Mouse (Mus musculus) stomach, embryonic 14.5 days (tissue): Measurements from ENCODE around the gene P4ha2. TPM values are rescaled to one million over a fixed set of nuclear protein-coding genes. Genes with fewer than 3 reads are reported as not detected.

Source experiments
- ATAC-seq: fragments of 200-750 bp; cut with Nextera tagmentation; 2 replicates; pipeline ENCODE4 v1.8.0; 2017; ENCODE audit warnings: low read depth, moderate TSS enrichment; ENCODE audit not compliant: insufficient number of reproducible peaks, insufficient read depth, low FRiP score
- H3K27ac ChIP-seq: fragments of 300-500 bp; sonication (generic); 2 replicates; pipeline ENCODE4 v1.5.1; 2014; ENCODE audit warnings: mild to moderate bottlenecking, low read length, moderate library complexity, mixed read lengths
- H3K27me3 ChIP-seq: fragments of 300-500 bp; sonication (generic); 2 replicates; pipeline ENCODE4 v1.6.1; 2014; ENCODE audit warnings: low read length, control low read depth, mixed read lengths; ENCODE audit not compliant: control insufficient read depth, insufficient read depth
- H3K36me3 ChIP-seq: fragments of 300-500 bp; sonication (generic); 2 replicates; pipeline ENCODE4 v1.6.1; 2014; ENCODE audit warnings: mild to moderate bottlenecking, control low read depth, low read length, moderate library complexity, mixed read lengths; ENCODE audit not compliant: control insufficient read depth, insufficient read depth
- H3K4me1 ChIP-seq: fragments of 300-500 bp; sonication (generic); 2 replicates; pipeline ENCODE4 v1.6.1; 2014; ENCODE audit warnings: low read length, control low read depth, mixed read lengths; ENCODE audit not compliant: control insufficient read depth, insufficient read depth
- H3K4me2 ChIP-seq: fragments of 300-500 bp; sonication (generic); replicated peaks from 2 replicates; pipeline ENCODE4 v1.6.1; 2014; ENCODE audit warnings: low read depth, low read length, control low read depth
- H3K4me3 ChIP-seq: fragments of 300-500 bp; sonication (generic); 2 replicates; pipeline ENCODE4 v1.5.1; 2014; ENCODE audit warnings: low read depth, low read length, control low read depth
- H3K9ac ChIP-seq: fragments of 300-500 bp; sonication (generic); replicated peaks from 2 replicates; pipeline ENCODE4 v1.6.1; 2014; ENCODE audit warnings: low read depth, mild to moderate bottlenecking, control low read depth, low read length, moderate library complexity, mixed read lengths
- H3K9me3 ChIP-seq: fragments of 300-500 bp; sonication (generic); 2 replicates; pipeline ENCODE4 v1.6.1; 2016; ENCODE audit warnings: low read depth, low read length, control low read depth; ENCODE audit not compliant: control insufficient read depth
- WGBS: fragments of 180-500 bp; shearing (Covaris S2); extraction: QIAGEN DNeasy Blood & Tissue Kit; methylation state at CpG from one replicate; pipeline ENCODE4 v1.1.7; 2014; 5-methylcytosine and 5-hydroxymethylcytosine counted together
- polyA plus RNA-seq: library from polyadenylated mRNA; unstranded; fragments of >200 nt; fragmentation: Nextera tagmentation; extraction: Ambion mirVana; gene quantifications from 2 replicates; pipeline ENCODE4 v1.2.1, GENCODE M21; 2014

Gene P4ha2
- polyA plus RNA-seq, 1 experiment from 2014 or later, result 46.9 TPM

- H3K9ac ChIP-seq, result no peak overlapping the region
- no peak overlapping the region for H3K27ac ChIP-seq
- no peak overlapping the region for H3K4me3 ChIP-seq
- no peaks in the 10 kb centered on the region for H3K9me3 ChIP-seq
- H3K36me3 ChIP-seq, result peaks cover 4% of the 10 kb centered on the region; the same call in 1 of the 2 replicates
- no peaks in the 10 kb centered on the region for H3K27me3 ChIP-seq
- H3K4me2 ChIP-seq, result no peak overlapping the region
- H3K4me1 ChIP-seq, result peaks cover 37% of the 10 kb centered on the region
- WGBS, result 54% methylated on average over 10 of the region's 10 CpGs
- no peak for ATAC-seq
Measured at GRCm38 (mm10) chr11:54058056-54058617, 41.8 kb upstream of the P4ha2 start.

DNA sequence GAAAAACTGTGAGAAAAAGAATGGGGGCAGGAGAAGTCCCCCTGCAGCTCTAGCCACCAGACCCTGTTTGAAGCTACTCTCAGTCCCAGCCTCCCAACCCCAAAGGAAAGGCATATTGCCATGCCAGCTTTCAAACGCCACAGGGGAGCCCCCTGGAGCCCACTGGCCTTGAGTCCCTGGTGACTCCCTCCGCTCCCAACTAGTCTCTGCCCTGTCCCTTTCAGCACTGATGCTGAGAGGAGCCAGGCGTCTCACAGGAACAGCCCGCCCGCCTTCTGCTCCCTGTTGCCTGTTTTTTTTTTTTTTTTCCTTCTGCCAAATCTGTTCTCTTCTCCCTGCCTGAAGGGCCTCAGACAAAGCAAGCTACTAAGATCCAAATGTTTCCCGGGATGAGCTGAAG lies 41.3 kb upstream of the P4ha2 start:
- H3K4me1 ChIP-seq, result peaks cover 38% of the 10 kb centered on the region
- whole genome bisulfite sequencing, result 43% methylated on average over 6 of the region's 6 CpGs

DNA sequence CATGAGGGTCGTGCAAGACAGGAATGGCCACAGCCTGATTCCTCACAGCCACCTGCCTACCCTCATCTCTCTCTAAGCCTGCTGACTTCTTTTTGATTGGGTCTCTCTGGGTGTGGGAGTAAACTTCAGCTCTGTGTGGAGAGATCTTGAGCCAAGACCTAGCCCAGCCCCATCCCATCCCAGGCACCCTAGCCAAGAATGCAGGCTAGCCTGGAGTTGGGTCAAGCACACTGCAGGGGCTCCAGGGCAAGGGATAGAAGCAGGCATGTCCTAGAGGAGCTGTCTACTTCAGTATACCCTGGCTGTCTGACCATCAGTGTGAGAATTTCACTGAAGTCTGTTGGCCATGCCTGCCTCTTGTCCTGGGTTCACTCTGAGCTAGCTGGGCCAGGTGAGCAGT lies 40.4 kb upstream of the P4ha2 start:
- no peak overlapping the region for H3K4me2 ChIP-seq
- H3K36me3 ChIP-seq, result peaks cover 4% of the 10 kb centered on the region; the same call in 1 of the 2 replicates
- H3K4me3 ChIP-seq, result no peak overlapping the region
- H3K27ac ChIP-seq, result no peak overlapping the region
- H3K4me1 ChIP-seq, result peaks cover 38% of the 10 kb centered on the region
- WGBS, result 29% methylated on average over 1 of the region's 1 CpGs
- no peak overlapping the region for H3K9ac ChIP-seq
- ATAC-seq, result no peak
- H3K27me3 ChIP-seq, result no peaks in the 10 kb centered on the region
- no peaks in the 10 kb centered on the region for H3K9me3 ChIP-seq

More for the DNA sequence above, 41.3 kb upstream of the P4ha2 start:
- Histone ChIP-seq H3K9ac (no peak overlapping the region), H3K27me3 (no peaks in the 10 kb centered on the region), H3K9me3 (no peaks in the 10 kb centered on the region), H3K4me3 (no peak overlapping the region), H3K36me3 (peaks cover 4% of the 10 kb centered on the region; the same call in 1 of the 2 replicates), H3K27ac (no peak overlapping the region), H3K4me2 (no peak overlapping the region)
- no peak for ATAC-seq

GRCm38 (mm10) chr11:54060316-54060715 lies 39.6 kb upstream of the P4ha2 start:
- Histone ChIP-seq H3K9me3 (no peaks in the 10 kb centered on the region), H3K4me2 (no peak overlapping the region), H3K9ac (no peak overlapping the region), H3K27ac (no peak overlapping the region; the same call in 1 of the 2 replicates), H3K4me1 (peaks cover 38% of the 10 kb centered on the region), H3K4me3 (no peak overlapping the region), H3K36me3 (peaks cover 4% of the 10 kb centered on the region; the same call in 1 of the 2 replicates), H3K27me3 (no peaks in the 10 kb centered on the region)
- 21% methylated on average over 9 of the region's 9 CpGs for WGBS
- no peak for ATAC-seq

DNA sequence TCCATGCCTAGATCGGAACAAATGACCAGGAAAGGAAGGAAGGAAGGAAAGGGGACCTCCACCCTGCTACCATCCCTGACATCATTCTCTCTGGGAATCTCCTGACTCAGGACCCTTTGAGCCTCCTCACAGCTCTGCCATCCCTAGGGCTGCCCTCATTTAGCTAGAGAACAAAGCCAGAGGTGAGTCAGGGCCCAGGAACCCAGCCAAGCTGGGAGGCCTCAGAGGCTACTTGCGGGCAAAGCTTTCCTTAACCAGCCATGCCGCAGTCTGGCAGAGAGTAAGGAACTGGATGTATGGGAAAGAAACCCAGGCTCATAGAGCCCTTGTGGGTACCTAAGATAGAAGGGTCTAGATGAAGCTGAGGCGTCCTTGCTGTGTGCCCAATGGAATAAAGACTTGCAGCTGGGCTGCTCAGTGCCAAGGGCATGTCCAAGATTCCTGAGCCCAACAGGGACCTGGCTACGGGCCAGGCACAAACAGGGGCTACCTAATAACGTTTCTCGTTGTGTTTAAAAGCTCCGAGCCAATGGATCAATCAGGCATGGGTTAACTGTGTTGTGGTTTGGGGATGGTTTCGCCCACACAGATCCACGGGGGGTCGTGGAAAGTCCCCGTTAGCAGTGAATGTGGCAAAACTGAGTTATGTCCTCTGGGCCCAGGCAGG lies 37.7 kb upstream of the P4ha2 start:
- H3K4me3 ChIP-seq, result no peak overlapping the region
- peaks cover 46% of the 10 kb centered on the region for H3K4me1 ChIP-seq
- no peak overlapping the region for H3K4me2 ChIP-seq
- H3K9me3 ChIP-seq, result no peaks in the 10 kb centered on the region
- WGBS, result 67% methylated on average over 12 of the region's 12 CpGs
- H3K36me3 ChIP-seq, result no peaks in the 10 kb centered on the region; the same call in 1 of the 2 replicates
- no peak overlapping the region for H3K9ac ChIP-seq
- H3K27me3 ChIP-seq, result no peaks in the 10 kb centered on the region
- H3K27ac ChIP-seq, result peak overlapping the region; percentile 61
- ATAC-seq, result no peak

- Histone ChIP-seq H3K9ac (no peak overlapping the region), H3K4me2 (no peak overlapping the region), H3K36me3 (no peaks in the 10 kb centered on the region; the same call in 1 of the 2 replicates), H3K27ac (peak overlapping the region; percentile 61), H3K9me3 (no peaks in the 10 kb centered on the region), H3K4me1 (peaks cover 47% of the 10 kb centered on the region; the same call in 1 of the 2 replicates), H3K27me3 (no peaks in the 10 kb centered on the region), H3K4me3 (no peak overlapping the region)
- 51% methylated on average over 9 of the region's 9 CpGs for WGBS
- ATAC-seq, result no peak
Measured at GRCm38 (mm10) chr11:54062753-54063471, 37.0 kb upstream of the P4ha2 start.

GRCm38 (mm10) chr11:54063472-54063775 lies 36.5 kb upstream of the P4ha2 start:
- Histone ChIP-seq H3K4me2 (no peak overlapping the region), H3K4me3 (no peak overlapping the region), H3K27me3 (no peaks in the 10 kb centered on the region), H3K9me3 (no peaks in the 10 kb centered on the region), H3K9ac (no peak overlapping the region), H3K36me3 (no peaks in the 10 kb centered on the region; the same call in 1 of the 2 replicates), H3K27ac (no peak overlapping the region), H3K4me1 (peaks cover 44% of the 10 kb centered on the region; the same call in 1 of the 2 replicates)
- no peak for ATAC-seq
- 81% methylated on average over 10 of the region's 10 CpGs for WGBS

GRCm38 (mm10) chr11:54064412-54064978 lies 35.4 kb upstream of the P4ha2 start:
- H3K9me3 ChIP-seq, result no peaks in the 10 kb centered on the region
- no peak overlapping the region for H3K9ac ChIP-seq
- peaks cover 38% of the 10 kb centered on the region; the same call in 1 of the 2 replicates for H3K4me1 ChIP-seq
- H3K4me2 ChIP-seq, result no peak overlapping the region
- H3K36me3 ChIP-seq, result no peaks in the 10 kb centered on the region
- H3K4me3 ChIP-seq, result no peak overlapping the region
- 77% methylated on average over 3 of the region's 3 CpGs for WGBS
- no peak for ATAC-seq
- H3K27me3 ChIP-seq, result no peaks in the 10 kb centered on the region
- H3K27ac ChIP-seq, result no peak overlapping the region
